9 mouse cellular contexts compared by ENCODE assay signal in the genomic region with DNA sequence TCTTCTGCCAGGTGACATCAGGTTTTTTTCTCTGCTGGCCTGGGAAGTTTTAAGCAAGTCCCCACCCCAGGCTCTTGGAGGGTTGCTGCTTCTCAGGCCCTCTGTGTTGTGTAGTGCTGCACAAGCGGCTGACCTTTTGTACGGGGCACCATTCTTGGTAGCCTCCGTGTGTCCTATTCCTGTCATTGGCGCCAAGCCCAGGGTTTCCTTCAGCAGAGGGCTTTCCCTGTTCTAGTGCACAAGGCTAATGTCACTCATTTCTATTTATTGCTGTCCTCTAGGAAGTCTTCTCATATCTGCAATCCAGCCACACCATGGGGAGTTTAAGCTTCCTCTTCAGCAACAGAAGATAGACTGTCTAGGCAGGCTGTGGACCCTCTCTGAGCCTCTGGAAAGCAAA. TPM values are rescaled to one million over a fixed set of nuclear protein-coding genes. Genes with fewer than 3 reads are reported as not detected.
DNase-seq lines count a peak whose midpoint lies in the region; ATAC-seq and TF ChIP-seq lines count a peak whose summit lies in the region.
"Had no signal": no experiment of that assay in that cellular context is flagged by ENCODE, and none has a peak within 500 bp of the region (broad histone marks: within the 10 kb centered on the region; RNA-seq: fewer than 3 reads in every experiment).

No protein-coding gene starts in this region.

- H3K27me3 ChIP-seq in megakaryocyte, embryonic 14.5 days (replicated peaks) = peaks cover 6% of the 10 kb centered on the region
- H3K27me3 ChIP-seq in heart, postnatal 0 days (ENCODE audit: control insufficient read depth, insufficient read depth, low read length) = no peaks in the 10 kb centered on the region
- peaks cover 13% of the 10 kb centered on the region; the same call in 1 of the 2 replicates for H3K27me3 ChIP-seq in hindbrain, embryonic 13.5 days

- no peak for TF ChIP-seq CTCF in gastrocnemius, adult 2 months (IDR thresholded peaks at IDR 0.05)
- TF ChIP-seq CTCF in heart, postnatal 0 days (IDR thresholded peaks at IDR 0.05; ENCODE audit: low read depth) = no peak

- no peak overlapping the region for H3K4me2 ChIP-seq in heart, postnatal 0 days (ENCODE audit: low read depth, low read length)
- no peak overlapping the region for H3K4me2 ChIP-seq in hindbrain, embryonic 13.5 days

- peaks cover 23% of the 10 kb centered on the region for H3K4me1 ChIP-seq in megakaryocyte, embryonic 14.5 days
- H3K4me1 ChIP-seq in heart, postnatal 0 days (ENCODE audit: control insufficient read depth, insufficient read depth) = 0 out of 2 replicates have a peak, but pooled peaks cover 4% of the 10 kb centered on the region
- H3K4me1 ChIP-seq in hindbrain, embryonic 13.5 days (replicated peaks) = no peaks in the 10 kb centered on the region

- peak; percentile 60; the same call in 1 of the 2 replicates for TF ChIP-seq EP300 in heart, postnatal 0 days (IDR thresholded peaks at IDR 0.05; ENCODE audit: low read depth)

- H3K4me3 ChIP-seq in megakaryocyte, embryonic 14.5 days (replicated peaks) = peak overlapping the region; percentile 0
- H3K4me3 ChIP-seq in gastrocnemius, adult 2 months = no peak overlapping the region
- H3K4me3 ChIP-seq in heart, postnatal 0 days (ENCODE audit: low read depth, low read length) = no peak overlapping the region
- H3K4me3 ChIP-seq in hindbrain, embryonic 13.5 days = no peak overlapping the region

- no peaks in the 10 kb centered on the region for H3K36me3 ChIP-seq in megakaryocyte, embryonic 14.5 days (replicated peaks; ENCODE audit: low read length)
- no peaks in the 10 kb centered on the region for H3K36me3 ChIP-seq in heart, postnatal 0 days (replicated peaks; ENCODE audit: control insufficient read depth, insufficient read depth, low read length)
- H3K36me3 ChIP-seq in hindbrain, embryonic 13.5 days = no peaks in the 10 kb centered on the region

- 18% methylated on average over 4 of the region's 4 CpGs for WGBS in heart, postnatal 0 days
- 80% methylated on average over 4 of the region's 4 CpGs for WGBS in hindbrain, embryonic 13.5 days

- H3K9me3 ChIP-seq in megakaryocyte, embryonic 14.5 days = no peaks in the 10 kb centered on the region
- no peaks in the 10 kb centered on the region for H3K9me3 ChIP-seq in heart, postnatal 0 days (replicated peaks; ENCODE audit: control insufficient read depth, low read length)
- H3K9me3 ChIP-seq in hindbrain, embryonic 13.5 days = no peaks in the 10 kb centered on the region

- intact Hi-C loops in gastrocnemius, adult 2 months (cut with DNase I) = no loop called here

- H3K9ac ChIP-seq in heart, postnatal 0 days (replicated peaks; ENCODE audit: low read depth, low read length) = no peak overlapping the region
- no peak overlapping the region for H3K9ac ChIP-seq in hindbrain, embryonic 13.5 days

- DNase-seq in gastrocnemius, adult 2 months = peak; percentile 88
- peak; percentile 81 for DNase-seq in heart, postnatal 0 days (ENCODE audit: low spot score)
- peak; percentile 86 for DNase-seq in skeletal muscle tissue, adult 2 months (ENCODE audit: low read depth, low spot score)
- DNase-seq in ovary, postnatal 14 days (ENCODE audit: low spot score) = no peak
- DNase-seq in layer of hippocampus, postnatal 10 days (ENCODE audit: low spot score in 2 of 2) = no peak

- H3K27ac ChIP-seq in gastrocnemius, adult 2 months = peak overlapping the region; percentile 75
- peak overlapping the region; percentile 67 for H3K27ac ChIP-seq in heart, postnatal 0 days (ENCODE audit: low read depth)
- H3K27ac ChIP-seq in hindbrain, embryonic 13.5 days = no peak overlapping the region
- H3K27ac ChIP-seq: kidney, postnatal 0 days had no signal

- no peak for ATAC-seq in megakaryocyte, adult 5-6 weeks (ENCODE audit: poor library complexity, severe bottlenecking)
- peak; percentile 99 for ATAC-seq in heart, postnatal 0 days (ENCODE audit: insufficient read depth, low read depth)
- no peak for ATAC-seq in hindbrain, embryonic 13.5 days (ENCODE audit: low FRiP score)

RNA-seq across cellular contexts. Expression of a gene that starts 6.2 kb away (rescaled TPM):
- polyA plus RNA-seq in megakaryocyte, embryonic 14.5 days (2012; ENCODE audit: insufficient read depth, low replicate concordance) = 1.0 and 3.9 TPM in 2 replicates
- 0.73 and 0.76 TPM in 2 replicates for total RNA-seq in megakaryocyte, adult 5-6 weeks (2015)
- 0.48 and 1.2 TPM in 2 replicates for total RNA-seq in megakaryocyte, adult 5-6 weeks (2017)
- total RNA-seq in gastrocnemius, adult 2 months (2021) = 10 to 100 TPM; 10.9 to 12.0 TPM
- total RNA-seq in heart, postnatal 0 days (2014; rRNA removed; ENCODE audit: low replicate concordance) = 5.6 and 9.6 TPM in 2 replicates
- polyA plus RNA-seq in heart, postnatal 0 days (2015; fragmentation: Nextera tagmentation; extraction: Ambion mirVana) = 2.4 and 2.9 TPM in 2 replicates
- polyA plus RNA-seq in hindbrain, embryonic 13.5 days (2015; fragmentation: Nextera tagmentation; extraction: Ambion mirVana) = 5.6 and 5.9 TPM in 2 replicates
- total RNA-seq in layer of hippocampus, postnatal 10 days (2021) = 10 to 100 TPM; 41.8 to 43.0 TPM

Comparison
In these comparisons a context has a peak if more than half of its experiments do, and no peak if none do; other contexts are left out.
1. DNase-seq: peak in gastrocnemius, adult 2 months (single experiment), heart, postnatal 0 days (single experiment) and skeletal muscle tissue, adult 2 months (single experiment); none in ovary, postnatal 14 days (single experiment) and layer of hippocampus, postnatal 10 days (0 of 2).